Mouse (Mus musculus): ENCODE data around the gene Azin2. TPM values are rescaled to one million over a fixed set of nuclear protein-coding genes. Genes with fewer than 3 reads are reported as not detected.

Azin2 gene
- total and polyA plus RNA-seq, 2 experiments from 2014 or later, result 21.7 to 29.3 TPM

- DNase-seq (ENCODE audit: low spot score), result peak; percentile 86
- no peak overlapping the region for H3K9ac ChIP-seq (replicated peaks; ENCODE audit: low read length, poor library complexity, severe bottlenecking)
- TF ChIP-seq CTCF (IDR thresholded peaks at IDR 0.05), result no peak
- 11% methylated on average over 7 of the region's 7 CpGs for WGBS
- H3K4me1 ChIP-seq (ENCODE audit: insufficient read depth, low read length), result peaks cover 5% of the 10 kb centered on the region
- H3K36me3 ChIP-seq (ENCODE audit: insufficient read depth, low read length), result no peaks in the 10 kb centered on the region
- peak overlapping the region; percentile 47; the same call in 1 of the 2 replicates for H3K27ac ChIP-seq (ENCODE audit: low read depth, low read length)
- peak overlapping the region; percentile 15; the same call in 1 of the 2 replicates for H3K4me2 ChIP-seq (ENCODE audit: low read depth, low read length, poor library complexity, severe bottlenecking)
- no peak overlapping the region for H3K4me3 ChIP-seq (ENCODE audit: low read depth, low read length)
- ATAC-seq (ENCODE audit: low FRiP score), result no peak
- no peaks in the 10 kb centered on the region for H3K27me3 ChIP-seq (ENCODE audit: insufficient read depth, low read length)
- H3K9me3 ChIP-seq (ENCODE audit: low read length), result no peaks in the 10 kb centered on the region
Measured at GRCm38 (mm10) chr4:128966751-128967150, 4.5 kb upstream of the Azin2 start.

GRCm38 (mm10) chr4:128962926-128963290 is 666 bp upstream of the Azin2 start:
- Histone ChIP-seq H3K27me3 (ENCODE audit: insufficient read depth, low read length) (no peaks in the 10 kb centered on the region), H3K4me1 (ENCODE audit: insufficient read depth, low read length) (peaks cover 10% of the 10 kb centered on the region), H3K4me3 (ENCODE audit: low read depth, low read length) (peak overlapping the region; percentile 55), H3K27ac (ENCODE audit: low read depth, low read length) (peak overlapping the region; percentile 38; the same call in 1 of the 2 replicates), H3K4me2 (ENCODE audit: low read depth, low read length, poor library complexity, severe bottlenecking) (peak overlapping the region; percentile 71), H3K36me3 (ENCODE audit: insufficient read depth, low read length) (no peaks in the 10 kb centered on the region), H3K9me3 (ENCODE audit: low read length) (no peaks in the 10 kb centered on the region), H3K9ac (replicated peaks; ENCODE audit: low read length, poor library complexity, severe bottlenecking) (peak overlapping the region; percentile 81)
- no peak for ATAC-seq (ENCODE audit: low FRiP score)
- no peak for DNase-seq (ENCODE audit: low spot score)
- TF ChIP-seq CTCF (IDR thresholded peaks at IDR 0.05), result no peak
- WGBS, result 5% methylated on average over 9 of the region's 9 CpGs

- 7% methylated on average over 16 of the region's 16 CpGs for WGBS
- no peak for ATAC-seq (ENCODE audit: low FRiP score)
- H3K4me1 ChIP-seq (ENCODE audit: insufficient read depth, low read length), result peaks cover 10% of the 10 kb centered on the region
- no peak for DNase-seq (ENCODE audit: low spot score)
- no peaks in the 10 kb centered on the region for H3K27me3 ChIP-seq (ENCODE audit: insufficient read depth, low read length)
- peak overlapping the region; percentile 55 for H3K4me3 ChIP-seq (ENCODE audit: low read depth, low read length)
- no peak for TF ChIP-seq CTCF (IDR thresholded peaks at IDR 0.05)
- no peaks in the 10 kb centered on the region for H3K9me3 ChIP-seq (ENCODE audit: low read length)
- H3K9ac ChIP-seq (replicated peaks; ENCODE audit: low read length, poor library complexity, severe bottlenecking), result peak overlapping the region; percentile 81
- no peaks in the 10 kb centered on the region for H3K36me3 ChIP-seq (ENCODE audit: insufficient read depth, low read length)
- no peak overlapping the region for H3K27ac ChIP-seq (ENCODE audit: low read depth, low read length)
- peak overlapping the region; percentile 71 for H3K4me2 ChIP-seq (ENCODE audit: low read depth, low read length, poor library complexity, severe bottlenecking)
Measured at GRCm38 (mm10) chr4:128961301-128962028, 777 bp downstream of the Azin2 start.

- no peak for ATAC-seq (ENCODE audit: low FRiP score)
- no peak overlapping the region for H3K9ac ChIP-seq (replicated peaks; ENCODE audit: low read length, poor library complexity, severe bottlenecking)
Measured at GRCm38 (mm10) chr4:128959676-128960075, 2.6 kb downstream of the Azin2 start.

GRCm38 (mm10) chr4:128958849-128959248 is 3.4 kb downstream of the Azin2 start:
- 41% methylated on average over 8 of the region's 8 CpGs for WGBS
- H3K4me1 ChIP-seq (ENCODE audit: insufficient read depth, low read length), result peaks cover 13% of the 10 kb centered on the region
- TF ChIP-seq CTCF (IDR thresholded peaks at IDR 0.05), result no peak
- DNase-seq (ENCODE audit: low spot score), result peak; percentile 44
- no peak for ATAC-seq (ENCODE audit: low FRiP score)
- no peak overlapping the region for H3K27ac ChIP-seq (ENCODE audit: low read depth, low read length)
- no peaks in the 10 kb centered on the region for H3K9me3 ChIP-seq (ENCODE audit: low read length)
- H3K27me3 ChIP-seq (ENCODE audit: insufficient read depth, low read length), result no peaks in the 10 kb centered on the region
- no peak overlapping the region for H3K4me3 ChIP-seq (ENCODE audit: low read depth, low read length)
- H3K4me2 ChIP-seq (ENCODE audit: low read depth, low read length, poor library complexity, severe bottlenecking), result no peak overlapping the region
- H3K9ac ChIP-seq (replicated peaks; ENCODE audit: low read length, poor library complexity, severe bottlenecking), result no peak overlapping the region
- no peaks in the 10 kb centered on the region for H3K36me3 ChIP-seq (ENCODE audit: insufficient read depth, low read length)

More at GRCm38 (mm10) chr4:128959676-128960075, 2.6 kb downstream of the Azin2 start:
- Histone ChIP-seq H3K27me3 (ENCODE audit: insufficient read depth, low read length) (no peaks in the 10 kb centered on the region), H3K4me3 (ENCODE audit: low read depth, low read length) (no peak overlapping the region), H3K36me3 (ENCODE audit: insufficient read depth, low read length) (no peaks in the 10 kb centered on the region), H3K4me1 (ENCODE audit: insufficient read depth, low read length) (peaks cover 13% of the 10 kb centered on the region), H3K4me2 (ENCODE audit: low read depth, low read length, poor library complexity, severe bottlenecking) (no peak overlapping the region), H3K9me3 (ENCODE audit: low read length) (no peaks in the 10 kb centered on the region), H3K27ac (ENCODE audit: low read depth, low read length) (no peak overlapping the region)
- no peak for DNase-seq (ENCODE audit: low spot score)
- no peak for TF ChIP-seq CTCF (IDR thresholded peaks at IDR 0.05)
- 85% methylated on average over 17 of the region's 17 CpGs for WGBS

- Histone ChIP-seq H3K27me3 (ENCODE audit: insufficient read depth, low read length) (no peaks in the 10 kb centered on the region), H3K36me3 (ENCODE audit: insufficient read depth, low read length) (no peaks in the 10 kb centered on the region), H3K9ac (replicated peaks; ENCODE audit: low read length, poor library complexity, severe bottlenecking) (no peak overlapping the region), H3K4me1 (ENCODE audit: insufficient read depth, low read length) (peaks cover 13% of the 10 kb centered on the region), H3K4me3 (ENCODE audit: low read depth, low read length) (no peak overlapping the region), H3K27ac (ENCODE audit: low read depth, low read length) (no peak overlapping the region), H3K4me2 (ENCODE audit: low read depth, low read length, poor library complexity, severe bottlenecking) (no peak overlapping the region), H3K9me3 (ENCODE audit: low read length) (no peaks in the 10 kb centered on the region)
- 90% methylated on average over 11 of the region's 11 CpGs for WGBS
- no peak for DNase-seq (ENCODE audit: low spot score)
- ATAC-seq (ENCODE audit: low FRiP score), result no peak
- TF ChIP-seq CTCF (IDR thresholded peaks at IDR 0.05), result no peak
Measured at GRCm38 (mm10) chr4:128958156-128958555, 4.1 kb downstream of the Azin2 start.

All from midbrain, postnatal 0 days (tissue).